Mouse (Mus musculus) ES-E14 (cell line): ENCODE measurements around the gene Morc1. TPM values are rescaled to one million over a fixed set of nuclear protein-coding genes. Genes with fewer than 3 reads are reported as not detected.

Source experiments
- DNase-seq: peaks from one replicate; pipeline ENCODE4 v3.0.0-alpha.2; 2013; ENCODE audit warnings: low read depth, low spot score
- H3K27ac ChIP-seq: 2 replicates; pipeline ENCODE4 v1.5.1; 2012; ENCODE audit warnings: low read depth, mild to moderate bottlenecking, low read length, moderate library complexity, mixed read lengths; ENCODE audit not compliant: poor library complexity, insufficient read depth, severe bottlenecking
- H3K36me3 ChIP-seq: 2 replicates; pipeline ENCODE4 v1.6.1; 2012; ENCODE audit warnings: mild to moderate bottlenecking, low read length, moderate library complexity, mixed read lengths; ENCODE audit not compliant: control insufficient read depth, poor library complexity, insufficient read depth, severe bottlenecking
- H3K4me1 ChIP-seq, 2 experiments: fragments of 150-350 bp in 1 of 2; sonication (generic) in 1 of 2; 2 replicates each; pipeline ENCODE4 v1.6.1; 2012; ENCODE audit warnings: low read length in 2 of 2, mild to moderate bottlenecking in 1 of 2, mixed read lengths in 1 of 2; ENCODE audit not compliant: control insufficient read depth in 2 of 2, insufficient read depth in 2 of 2, poor library complexity in 1 of 2
- H3K4me3 ChIP-seq, 2 experiments: fragments of 150-350 bp in 1 of 2; sonication (generic) in 1 of 2; 2 replicates each; pipeline ENCODE4 v1.5.1; 2012; ENCODE audit warnings: low read length in 2 of 2, low read depth in 1 of 2, mild to moderate bottlenecking in 1 of 2, mixed read lengths in 1 of 2; ENCODE audit not compliant: insufficient read depth in 1 of 2, poor library complexity in 1 of 2, severe bottlenecking in 1 of 2
- H3K9ac ChIP-seq: 2 replicates; pipeline ENCODE4 v1.6.1; 2012; ENCODE audit warnings: low read depth, mild to moderate bottlenecking, low read length, mixed read lengths; ENCODE audit not compliant: poor library complexity, insufficient read depth, severe bottlenecking
- H3K9me3 ChIP-seq: fragments of 150-350 bp; sonication (generic); 2 replicates; pipeline ENCODE4 v1.6.1; 2012; ENCODE audit warnings: low read depth, mild to moderate bottlenecking, low read length; ENCODE audit not compliant: control insufficient read depth, insufficient read depth
- CHD2 ChIP-seq: IDR thresholded peaks from 2 replicates; pipeline ENCODE4 v1.6.1; 2014; ENCODE audit warnings: mild to moderate bottlenecking, low read depth, low read length, inconsistent platforms
- HCFC1 ChIP-seq: IDR thresholded peaks from 2 replicates; pipeline ENCODE4 v1.6.1; 2012; ENCODE audit warnings: low read length, inconsistent platforms, borderline replicate concordance; ENCODE audit not compliant: insufficient read depth
- MAFK ChIP-seq: IDR thresholded peaks from 2 replicates; pipeline ENCODE4 v1.6.1; 2014; ENCODE audit warnings: mild to moderate bottlenecking, low read depth, low read length, inconsistent platforms; ENCODE audit not compliant: insufficient read depth
- ZC3H11A ChIP-seq: IDR thresholded peaks from 2 replicates; pipeline ENCODE4 v1.6.1; 2012; ENCODE audit warnings: low read depth, mild to moderate bottlenecking, inconsistent platforms, low read length, borderline replicate concordance
- ZNF384 ChIP-seq: IDR thresholded peaks from 2 replicates; pipeline ENCODE4 v1.6.1; 2012; ENCODE audit warnings: low read depth, low read length, inconsistent platforms
- in situ Hi-C, 2 experiments: fragments of 600-800 bp; cut with MboI; formaldehyde crosslinking; loops; one replicate each; pipeline ENCODE4 v1.15.1; 2025; ENCODE audit warnings: low sequenced_read_pairs in 2 of 2, inconsistent platforms in 1 of 2; ENCODE audit not compliant: unreplicated experiment in 2 of 2
- total RNA-seq: library from RNA; depleted of rRNA; stranded (reverse); fragments of 300-350 nt; gene quantifications from 2 replicates; pipeline ENCODE4 v1.2.3, GENCODE M21; 2012

The Morc1 gene
- total RNA-seq, 1 experiment = 51.4 TPM

DNA sequence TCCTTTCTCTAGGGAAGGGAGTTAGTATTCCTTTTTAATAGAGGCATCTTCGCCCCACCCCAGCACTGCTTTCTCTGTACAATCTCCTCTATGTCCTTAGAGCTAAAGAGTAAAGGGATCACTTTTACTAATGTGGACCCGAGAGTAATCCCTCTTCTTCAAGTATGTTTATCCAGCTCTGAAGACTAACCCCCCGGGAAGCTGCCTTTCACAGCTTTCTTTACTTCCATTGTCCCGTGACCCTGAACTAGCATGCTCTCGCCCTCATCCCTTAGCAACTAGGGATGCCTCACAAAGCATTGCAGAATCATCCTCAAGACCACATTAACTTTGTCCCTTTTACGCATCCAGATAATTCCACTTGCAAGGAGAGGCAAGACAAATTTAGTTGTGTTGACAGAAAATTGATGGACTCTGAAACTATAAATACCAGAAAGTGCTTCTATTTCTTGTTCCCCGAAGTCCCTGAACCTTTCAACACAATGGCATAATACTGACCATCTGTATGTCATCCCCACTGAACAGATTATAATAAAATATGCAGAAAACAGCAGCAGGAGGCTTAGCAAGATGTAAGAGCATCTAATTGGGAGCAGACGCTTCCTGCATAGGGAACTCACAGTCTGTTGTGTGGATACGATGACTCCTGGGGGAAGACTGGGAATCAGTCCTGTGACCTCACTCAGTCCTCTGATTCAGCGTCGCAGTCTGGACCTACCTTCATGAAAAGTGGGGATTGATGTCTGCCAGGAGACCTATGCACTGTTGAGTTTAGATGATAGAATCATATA lies 131.4 kb downstream of the Morc1 start:
- in situ Hi-C loops = no loop called here

DNA sequence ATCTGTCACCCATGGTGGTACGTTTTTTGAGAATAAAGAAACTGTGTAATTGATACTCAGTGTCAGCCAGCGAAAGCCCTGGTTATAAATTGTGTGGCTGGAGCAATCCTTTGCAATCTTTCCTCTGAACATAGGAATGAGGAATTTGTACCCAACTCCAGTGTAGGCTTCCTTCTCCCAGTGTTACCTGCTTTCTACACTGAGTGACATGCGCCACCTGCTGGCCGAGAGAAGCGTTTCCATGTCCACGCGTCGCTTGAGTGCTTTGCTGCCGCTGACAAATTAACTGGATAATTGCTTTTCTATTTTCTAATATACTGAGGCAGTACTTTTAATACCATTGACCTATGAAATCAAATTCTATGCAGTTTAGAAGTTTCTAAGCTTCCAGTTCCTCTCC lies 139.3 kb downstream of the Morc1 start:
- peak; percentile 63 for DNase-seq
- in situ Hi-C loops = no loop called here

More for the DNA sequence above, 131.4 kb downstream of the Morc1 start:
- H3K9ac ChIP-seq = no peak overlapping the region
- TF ChIP-seq CHD2 = no peak
- no peak for TF ChIP-seq HCFC1
- no peak overlapping the region for H3K27ac ChIP-seq
- H3K36me3 ChIP-seq = peaks cover 3% of the 10 kb centered on the region
- H3K4me3 ChIP-seq = no peak overlapping the region
- no peak for DNase-seq
- peaks cover 4 to 5% of the 10 kb centered on the region in 2 experiments; a peak in 2 of 4 replicates for H3K4me1 ChIP-seq
- no peaks in the 10 kb centered on the region for H3K9me3 ChIP-seq

DNA sequence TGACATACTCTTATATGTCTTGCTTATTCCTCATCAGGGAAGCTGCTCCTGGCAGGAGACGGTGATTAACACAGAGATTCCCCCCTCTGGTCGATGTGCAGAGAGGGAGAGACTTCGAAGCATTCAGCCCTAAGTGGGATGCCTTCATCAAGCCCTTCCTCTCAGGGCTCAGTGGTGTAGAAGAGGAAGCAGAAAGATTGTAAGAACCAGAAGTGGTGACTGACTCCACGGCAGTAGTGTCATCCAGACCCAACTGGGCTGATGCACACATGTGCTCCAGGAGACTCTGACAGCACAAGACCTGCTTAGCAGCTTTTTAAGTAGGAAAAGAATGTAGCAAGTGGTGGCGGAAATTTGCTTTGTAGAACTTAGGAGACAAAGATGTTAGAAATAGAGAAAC lies 143.0 kb downstream of the Morc1 start:
- H3K27ac ChIP-seq = no peak overlapping the region
- H3K4me3 ChIP-seq = no peak overlapping the region
- H3K4me1 ChIP-seq = no peaks in the 10 kb centered on the region
- DNase-seq = no peak
- in situ Hi-C loops = no loop called here
- TF ChIP-seq HCFC1 (no peak), ZNF384 (no peak), MAFK (no peak), ZC3H11A (no peak), CHD2 (no peak)
- peaks cover 4% of the 10 kb centered on the region for H3K36me3 ChIP-seq
- no peak overlapping the region for H3K9ac ChIP-seq
- H3K9me3 ChIP-seq = no peaks in the 10 kb centered on the region

More for the DNA sequence above, 139.3 kb downstream of the Morc1 start:
- peak; percentile 77; the same call in 1 of the 2 replicates for TF ChIP-seq ZC3H11A
- TF ChIP-seq HCFC1 = no peak
- Histone ChIP-seq H3K9ac (no peak overlapping the region), H3K4me3 (no peak overlapping the region), H3K36me3 (peaks cover 10% of the 10 kb centered on the region), H3K9me3 (no peaks in the 10 kb centered on the region), H3K27ac (no peak overlapping the region), H3K4me1 (peaks cover 0 to 4% of the 10 kb centered on the region in 2 experiments; a peak in 1 of 4 replicates)

DNA sequence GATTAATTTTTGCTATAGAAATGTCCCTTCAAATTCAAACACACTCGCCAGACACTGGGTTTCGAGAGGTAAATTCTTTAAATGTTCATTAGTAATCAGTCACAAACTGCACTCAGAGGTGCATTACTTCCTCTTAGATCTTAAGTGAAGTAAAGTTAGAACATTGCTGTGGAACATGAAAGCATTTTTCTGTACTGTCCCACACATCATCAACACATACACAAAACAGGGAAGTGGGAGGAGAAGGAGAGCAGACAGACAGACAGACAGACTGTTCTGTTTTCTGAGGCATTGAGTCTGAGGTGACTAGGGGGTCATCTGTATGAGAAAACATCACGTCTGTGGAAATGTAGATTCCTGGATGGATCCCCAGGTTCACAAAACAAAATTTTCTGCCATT lies 143.5 kb downstream of the Morc1 start:
- H3K4me1 ChIP-seq = no peaks in the 10 kb centered on the region
- H3K4me3 ChIP-seq = no peak overlapping the region
- no peak for TF ChIP-seq HCFC1
- no peak for TF ChIP-seq ZNF384
- TF ChIP-seq CHD2 = no peak
- no peak for TF ChIP-seq ZC3H11A
- no peak for TF ChIP-seq MAFK
- in situ Hi-C loops = no loop called here
- H3K9ac ChIP-seq = no peak overlapping the region
- H3K27ac ChIP-seq = no peak overlapping the region
- H3K9me3 ChIP-seq = no peaks in the 10 kb centered on the region
- peaks cover 4% of the 10 kb centered on the region for H3K36me3 ChIP-seq
- no peak for DNase-seq

DNA sequence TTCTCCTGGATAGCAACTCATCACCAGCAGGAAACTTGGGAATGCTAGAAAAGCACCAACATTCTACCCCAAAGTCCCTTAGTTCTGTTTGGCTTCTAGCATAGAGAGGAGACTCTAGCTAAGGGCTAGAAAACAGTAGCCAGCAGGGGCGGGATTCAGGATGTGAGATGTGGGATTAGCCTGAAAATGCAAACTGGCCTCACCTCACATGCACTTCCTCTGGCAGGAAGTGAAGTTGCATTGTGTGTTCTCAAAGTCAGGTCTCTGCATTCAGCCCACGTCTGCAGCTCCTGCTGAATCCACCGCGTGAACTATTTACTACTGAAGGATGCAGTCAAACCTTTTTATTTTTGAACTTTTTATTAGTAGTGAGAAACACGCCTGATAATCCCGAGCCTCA lies 154.3 kb downstream of the Morc1 start:
- no peak for DNase-seq
- TF ChIP-seq MAFK (no peak), HCFC1 (no peak), CHD2 (no peak), ZC3H11A (no peak), ZNF384 (no peak)
- Histone ChIP-seq H3K27ac (peak overlapping the region; percentile 79), H3K9me3 (no peaks in the 10 kb centered on the region), H3K4me3 (no peak overlapping the region), H3K4me1 (peaks cover 0 to 6% of the 10 kb centered on the region in 2 experiments; a peak in 2 of 4 replicates), H3K9ac (peak overlapping the region; percentile 4; the same call in 1 of the 2 replicates), H3K36me3 (peaks cover 2% of the 10 kb centered on the region; the same call in 1 of the 2 replicates)
- in situ Hi-C loops = no loop called here
